Mouse (Mus musculus): ENCODE measurements around the gene Foxc2. TPM values are rescaled to one million over a fixed set of nuclear protein-coding genes. Genes with fewer than 3 reads are reported as not detected.

Foxc2 gene
- polyA plus RNA-seq, 1 experiment from 2014 or later, result 0.80 TPM

DNA sequence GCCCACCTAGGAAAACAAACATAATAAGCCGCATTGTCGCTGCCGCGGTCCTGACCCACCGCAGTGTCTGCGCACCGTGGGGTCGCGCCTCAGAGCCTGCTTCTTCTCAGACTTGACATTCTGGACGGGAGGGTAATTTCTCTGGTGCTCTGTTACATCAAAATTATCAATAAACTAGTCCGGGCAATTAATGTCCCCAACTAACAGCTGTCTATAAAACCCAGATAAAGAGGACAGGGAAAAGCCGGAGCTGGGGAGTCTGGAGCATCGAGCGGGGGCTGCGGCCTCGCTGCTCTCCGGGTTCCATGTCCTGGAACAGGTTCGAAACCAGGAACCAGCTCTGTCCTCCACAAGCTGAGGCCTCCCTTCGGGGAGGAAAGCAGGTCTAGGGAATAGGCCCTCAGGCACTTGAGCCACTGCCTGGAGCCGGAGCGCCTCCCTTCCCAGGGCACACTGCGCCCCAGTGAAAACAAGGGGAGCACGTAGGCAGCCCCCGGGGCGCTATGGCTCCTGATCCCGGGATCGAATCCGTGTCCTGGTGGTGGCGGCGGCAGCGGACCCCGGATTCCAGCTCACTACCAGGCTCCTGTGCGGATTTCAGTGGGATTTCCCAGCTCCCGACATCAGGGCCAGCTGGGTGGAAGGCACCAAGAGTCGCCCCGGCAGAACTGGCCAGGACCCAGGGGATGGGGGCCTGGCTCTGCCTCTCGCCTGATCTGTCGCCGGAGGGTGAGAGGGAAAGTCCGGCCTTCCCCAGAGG is 26.9 kb upstream of the Foxc2 start:
- Histone ChIP-seq H3K9ac (peak overlapping the region; percentile 66), H3K27me3 (replicated peaks) (peaks cover 70% of the 10 kb centered on the region), H3K36me3 (no peaks in the 10 kb centered on the region), H3K9me3 (no peaks in the 10 kb centered on the region), H3K4me2 (replicated peaks) (peak overlapping the region; percentile 87), H3K27ac (peak overlapping the region; percentile 67), H3K4me1 (replicated peaks) (peaks cover 17% of the 10 kb centered on the region), H3K4me3 (replicated peaks) (peak overlapping the region; percentile 68)
- ATAC-seq, result no peak
- 5% methylated on average over 40 of the region's 40 CpGs for WGBS

DNA sequence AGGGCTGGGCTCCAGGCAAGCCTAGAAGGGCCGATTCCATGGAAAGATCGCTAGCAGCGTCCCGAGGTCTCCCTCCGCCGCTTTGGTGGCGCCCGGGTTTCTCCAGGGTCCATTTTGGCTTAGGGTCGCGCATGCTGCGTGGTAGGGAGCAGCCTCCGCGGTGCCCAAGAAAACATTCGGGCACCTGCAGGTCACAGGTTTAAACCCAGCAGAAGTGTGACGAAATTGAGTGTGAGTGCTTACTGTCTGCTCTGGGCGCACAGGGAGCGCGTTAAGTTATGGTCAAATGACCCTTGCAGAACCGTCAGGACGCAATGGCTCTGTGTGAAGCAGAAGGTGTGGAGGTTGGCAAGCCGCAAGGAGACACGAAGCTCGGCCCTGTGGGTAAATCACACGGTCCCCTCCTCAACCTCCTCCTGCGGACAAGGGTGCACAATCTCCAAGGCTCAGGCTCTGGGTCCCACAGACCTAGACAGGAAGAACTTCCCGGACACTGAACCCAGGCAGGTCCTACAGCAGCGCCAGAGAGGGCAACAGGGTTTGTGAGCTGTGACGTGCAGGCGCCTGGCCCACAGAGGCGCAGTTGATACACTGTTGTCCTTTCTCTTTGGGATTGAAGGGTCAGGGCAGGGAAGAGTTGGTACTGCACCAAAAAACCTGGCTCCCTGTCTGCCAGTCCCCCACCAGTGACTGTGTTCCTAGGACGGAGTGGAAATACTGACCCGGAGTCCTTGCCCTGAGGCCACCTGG is 26.2 kb upstream of the Foxc2 start:
- ATAC-seq, result no peak
- no peaks in the 10 kb centered on the region for H3K9me3 ChIP-seq
- H3K27ac ChIP-seq, result peak overlapping the region; percentile 67
- no peaks in the 10 kb centered on the region for H3K36me3 ChIP-seq
- peak overlapping the region; percentile 87 for H3K4me2 ChIP-seq (replicated peaks)
- 6% methylated on average over 32 of the region's 32 CpGs for WGBS
- peak overlapping the region; percentile 68 for H3K4me3 ChIP-seq (replicated peaks)
- peaks cover 15% of the 10 kb centered on the region for H3K4me1 ChIP-seq (replicated peaks)
- peak overlapping the region; percentile 66 for H3K9ac ChIP-seq
- H3K27me3 ChIP-seq (replicated peaks), result peaks cover 63% of the 10 kb centered on the region

DNA sequence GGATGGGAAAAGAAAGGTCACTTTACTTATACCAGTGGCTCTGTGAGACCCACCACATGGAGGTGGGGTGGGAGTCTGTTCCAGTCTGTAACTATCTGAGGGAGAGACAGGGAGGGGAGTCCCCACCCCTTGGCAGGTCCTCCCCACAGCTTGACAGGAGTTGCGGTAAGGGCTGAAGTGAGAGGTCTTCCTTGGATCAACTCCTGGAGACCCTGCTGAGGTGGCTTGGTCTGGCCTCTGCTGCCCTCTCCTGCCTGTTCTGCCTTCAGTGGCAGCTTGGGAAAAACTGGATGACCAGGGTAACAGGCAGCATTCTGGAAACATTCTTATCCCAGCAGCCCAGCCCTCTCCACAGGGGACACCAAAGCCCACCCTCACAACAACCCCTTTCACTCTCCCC is 25.3 kb upstream of the Foxc2 start:
- Histone ChIP-seq H3K4me3 (replicated peaks) (peak overlapping the region; percentile 6; the same call in 1 of the 2 replicates), H3K9me3 (no peaks in the 10 kb centered on the region), H3K36me3 (no peaks in the 10 kb centered on the region), H3K4me2 (replicated peaks) (peak overlapping the region; percentile 87), H3K27me3 (replicated peaks) (peaks cover 54% of the 10 kb centered on the region), H3K9ac (peak overlapping the region; percentile 30; the same call in 1 of the 2 replicates), H3K4me1 (replicated peaks) (peaks cover 15% of the 10 kb centered on the region), H3K27ac (peak overlapping the region; percentile 36)
- ATAC-seq, result no peak
- WGBS, result 0% methylated on average over 1 of the region's 1 CpGs

DNA sequence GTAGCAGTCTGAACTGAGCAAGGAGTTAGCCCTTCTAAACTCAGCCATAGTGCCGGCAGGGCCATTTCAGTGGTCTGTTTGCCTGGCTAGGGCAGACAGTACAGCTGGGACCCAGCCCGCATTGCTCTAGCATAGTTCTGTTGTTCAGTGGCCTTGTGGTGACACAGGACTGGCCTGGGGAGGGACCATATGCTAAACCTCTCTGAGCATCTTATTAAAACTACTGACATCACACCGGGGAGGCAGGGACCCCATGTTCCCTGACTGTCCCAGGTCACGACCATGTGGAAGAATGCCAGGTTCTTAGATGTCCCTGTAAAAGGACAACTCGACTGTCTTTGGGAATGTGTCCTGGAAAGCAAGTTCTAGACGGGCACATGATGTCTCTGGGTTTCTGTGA is 23.8 kb upstream of the Foxc2 start:
- Histone ChIP-seq H3K9me3 (no peaks in the 10 kb centered on the region), H3K36me3 (peaks cover 1% of the 10 kb centered on the region; the same call in 1 of the 2 replicates), H3K4me1 (replicated peaks) (peaks cover 15% of the 10 kb centered on the region), H3K9ac (no peak overlapping the region), H3K27me3 (replicated peaks) (peaks cover 41% of the 10 kb centered on the region), H3K27ac (peak overlapping the region; percentile 51), H3K4me2 (replicated peaks) (peak overlapping the region; percentile 30), H3K4me3 (replicated peaks) (no peak overlapping the region)
- 23% methylated on average over 6 of the region's 6 CpGs for WGBS
- ATAC-seq, result peak; percentile 15; the same call in 1 of the 2 replicates

DNA sequence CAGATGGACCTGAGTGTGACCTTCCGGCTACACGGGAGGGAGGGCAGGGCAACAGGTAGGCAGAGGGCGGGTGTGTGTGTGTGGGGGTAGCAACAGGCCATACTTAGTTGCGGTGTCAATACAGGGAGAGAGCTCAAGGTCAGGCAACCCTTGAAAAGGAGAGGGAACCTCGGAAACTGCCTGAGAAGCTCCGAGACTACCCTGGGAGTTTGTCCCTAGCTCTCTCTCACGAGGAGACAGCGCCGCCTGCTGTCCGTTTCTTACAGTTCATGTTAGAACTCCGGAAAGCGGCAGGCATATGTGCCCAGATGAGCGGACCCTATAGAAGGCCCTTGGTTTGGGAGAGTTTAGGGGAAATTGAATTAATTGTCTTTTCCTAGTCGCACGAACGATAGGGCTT is 23.3 kb upstream of the Foxc2 start:
- ATAC-seq, result peak; percentile 69
- Histone ChIP-seq H3K4me3 (replicated peaks) (no peak overlapping the region), H3K27me3 (replicated peaks) (peaks cover 37% of the 10 kb centered on the region), H3K9ac (no peak overlapping the region), H3K27ac (peak overlapping the region; percentile 51; the same call in 1 of the 2 replicates), H3K9me3 (no peaks in the 10 kb centered on the region), H3K4me2 (replicated peaks) (peak overlapping the region; percentile 30), H3K36me3 (peaks cover 4% of the 10 kb centered on the region; the same call in 1 of the 2 replicates), H3K4me1 (replicated peaks) (peaks cover 15% of the 10 kb centered on the region)
- WGBS, result 1% methylated on average over 16 of the region's 16 CpGs

DNA sequence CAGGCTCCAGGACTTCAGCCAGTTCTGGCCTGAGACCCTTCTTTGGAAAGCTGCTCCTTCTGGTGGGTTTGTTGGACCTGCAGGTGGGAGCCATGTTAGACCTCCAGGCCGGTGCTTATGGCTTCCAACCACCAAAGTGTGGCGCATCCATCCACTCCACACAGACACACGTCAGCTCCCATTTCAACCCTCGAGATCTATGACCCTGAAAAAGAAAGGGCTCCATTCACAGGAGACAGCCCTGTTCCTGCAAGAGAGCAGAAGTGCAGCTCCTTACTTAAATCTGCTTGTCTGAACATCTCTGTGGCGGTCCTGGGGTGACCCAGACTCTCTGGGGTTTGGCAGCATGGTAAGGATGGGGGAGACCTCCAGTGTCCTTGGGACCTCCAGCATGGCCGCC is 22.5 kb upstream of the Foxc2 start:
- 63% methylated on average over 6 of the region's 6 CpGs for WGBS

DNA sequence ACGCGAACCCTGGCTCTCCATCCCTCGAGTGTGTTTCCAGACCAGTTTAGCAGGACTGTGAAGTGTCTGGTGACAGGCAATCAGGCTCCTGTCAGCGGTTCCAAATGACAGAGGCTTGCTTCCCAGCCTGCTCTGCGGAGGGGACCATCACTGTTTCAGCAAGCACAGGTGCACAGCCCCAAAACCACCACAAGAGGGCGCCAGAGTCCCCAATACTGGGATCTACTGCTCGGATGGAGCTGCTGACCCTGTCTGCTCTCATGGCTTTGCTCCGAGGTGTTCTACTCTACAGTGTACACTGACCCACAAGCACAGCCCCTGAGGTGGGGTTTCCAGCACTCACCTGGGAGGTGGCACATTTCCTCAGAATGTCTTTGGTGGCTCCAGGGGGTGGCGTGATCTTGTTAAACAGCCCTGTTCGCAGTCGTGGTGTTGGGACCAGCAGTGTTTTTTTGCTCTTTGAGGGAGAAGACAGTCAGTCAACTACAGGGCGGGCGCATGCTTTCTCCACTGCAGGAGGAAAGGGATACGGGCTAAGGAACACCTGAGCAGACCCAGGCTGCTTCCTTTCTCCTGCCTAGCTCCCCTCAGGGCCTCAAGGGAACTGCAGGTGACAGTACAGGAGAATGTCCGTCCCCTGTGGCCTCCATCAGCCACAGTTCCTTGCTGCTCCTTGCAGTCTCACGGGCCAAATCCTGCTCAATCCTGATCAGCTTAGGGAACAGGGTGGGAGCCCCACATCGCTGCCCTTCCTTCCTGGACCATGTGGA is 11.7 kb upstream of the Foxc2 start:
- no peaks in the 10 kb centered on the region for H3K9me3 ChIP-seq
- WGBS, result 51% methylated on average over 17 of the region's 17 CpGs
- peaks cover 40% of the 10 kb centered on the region for H3K36me3 ChIP-seq
- H3K27me3 ChIP-seq (replicated peaks), result no peaks in the 10 kb centered on the region
- no peak overlapping the region for H3K4me3 ChIP-seq (replicated peaks)
- no peak overlapping the region for H3K27ac ChIP-seq
- no peak overlapping the region for H3K4me2 ChIP-seq (replicated peaks)
- peaks cover 15% of the 10 kb centered on the region for H3K4me1 ChIP-seq (replicated peaks)
- peak; percentile 5; the same call in 1 of the 2 replicates for ATAC-seq
- no peak overlapping the region for H3K9ac ChIP-seq

More for the DNA sequence above, 22.5 kb upstream of the Foxc2 start:
- H3K36me3 ChIP-seq, result peaks cover 7% of the 10 kb centered on the region
- peaks cover 15% of the 10 kb centered on the region for H3K4me1 ChIP-seq (replicated peaks)
- H3K9ac ChIP-seq, result no peak overlapping the region
- H3K4me2 ChIP-seq (replicated peaks), result no peak overlapping the region
- no peaks in the 10 kb centered on the region for H3K9me3 ChIP-seq
- peaks cover 37% of the 10 kb centered on the region for H3K27me3 ChIP-seq (replicated peaks)
- ATAC-seq, result no peak
- H3K4me3 ChIP-seq (replicated peaks), result no peak overlapping the region
- H3K27ac ChIP-seq, result no peak overlapping the region

DNA sequence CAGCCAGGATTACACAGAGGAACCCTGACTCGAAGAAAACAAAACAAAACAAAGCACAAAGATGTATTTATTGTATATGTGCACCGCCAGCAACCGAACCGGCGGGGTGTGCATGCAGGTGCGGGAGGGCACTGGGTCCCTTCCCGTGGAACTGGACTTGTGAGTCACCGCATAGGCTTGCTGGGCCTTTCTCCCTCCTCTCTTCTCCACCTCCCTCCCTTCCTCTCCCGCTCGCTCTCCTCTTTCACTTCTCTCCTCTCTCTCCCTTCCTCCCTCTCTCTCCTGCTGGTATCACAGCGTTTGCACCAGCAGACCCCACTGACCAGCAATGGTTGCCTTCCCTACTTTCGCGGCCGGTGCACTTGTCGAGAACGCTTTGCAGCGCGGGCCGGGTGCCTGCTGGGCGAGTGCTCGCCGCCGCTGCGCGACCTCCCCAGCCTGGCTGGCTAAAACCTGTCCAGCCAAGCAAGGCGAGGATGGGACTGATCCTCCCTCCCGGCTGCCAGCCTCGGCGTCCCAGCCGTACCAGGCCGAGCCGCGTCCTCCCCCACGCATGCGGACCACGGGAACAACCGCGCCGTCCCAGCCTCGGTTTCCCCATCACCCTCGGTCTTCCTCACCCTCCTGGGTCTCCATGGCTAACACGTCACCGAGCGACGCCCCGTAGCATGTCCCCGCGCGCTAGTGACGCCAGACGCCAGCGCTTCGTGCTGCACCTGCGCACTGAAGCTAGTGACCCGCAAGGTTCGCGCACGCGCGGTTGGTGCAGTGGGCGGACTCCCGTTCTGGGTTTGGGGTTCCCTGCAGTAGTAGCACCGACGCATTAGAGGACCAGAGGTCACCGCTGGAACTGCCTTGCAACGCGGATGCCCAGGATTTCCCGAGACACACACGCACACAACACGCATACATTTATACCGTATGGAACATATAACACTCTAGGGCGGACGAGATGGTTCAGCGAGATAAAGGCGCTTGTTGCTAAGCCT is 8.0 kb upstream of the Foxc2 start, which contains the start of gene Mthfsd:
Gene Mthfsd, minus strand, starts transcription at position 725 of the 989 bp plus-strand sequence.
- WGBS, result under 1% methylated on average over 75 of the region's 75 CpGs
- H3K9me3 ChIP-seq, result no peaks in the 10 kb centered on the region
- peaks cover 14% of the 10 kb centered on the region for H3K36me3 ChIP-seq
- no peaks in the 10 kb centered on the region; the same call in 1 of the 2 replicates for H3K27me3 ChIP-seq (replicated peaks)
- peak within 1 kb of the TSS; percentile 87 for H3K9ac ChIP-seq
- H3K4me2 ChIP-seq (replicated peaks), result peak within 1 kb of the TSS; percentile 85
- ATAC-seq, result peak; percentile 95
- peak within 1 kb of the TSS; percentile 90 for H3K4me3 ChIP-seq (replicated peaks)
- peaks cover 15% of the 10 kb centered on the region for H3K4me1 ChIP-seq (replicated peaks)
- H3K27ac ChIP-seq, result peak within 1 kb of the TSS; percentile 77

DNA sequence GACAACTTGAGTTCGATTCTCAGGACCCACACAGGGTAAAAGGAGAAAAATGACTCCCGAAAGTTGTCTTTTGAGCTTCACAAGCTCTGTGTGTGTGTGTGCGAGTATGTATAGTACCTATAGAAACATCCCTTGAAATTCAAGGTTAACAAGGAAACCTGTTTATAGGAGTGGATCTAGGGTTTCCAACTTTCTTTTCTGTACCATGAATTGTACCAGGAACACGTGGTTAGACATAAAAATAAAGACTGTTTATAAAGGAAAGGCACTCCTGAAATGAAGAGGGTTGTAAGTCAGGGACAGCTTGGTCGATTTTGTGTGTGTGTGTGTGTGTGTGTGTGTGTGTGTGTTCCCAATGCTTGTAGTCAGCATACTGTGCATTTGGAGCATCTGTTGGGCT is 7.3 kb upstream of the Foxc2 start:
- peak overlapping the region; percentile 85 for H3K4me2 ChIP-seq (replicated peaks)
- peak overlapping the region; percentile 90 for H3K4me3 ChIP-seq (replicated peaks)
- WGBS, result 11% methylated on average over 5 of the region's 5 CpGs
- peaks cover 9% of the 10 kb centered on the region for H3K36me3 ChIP-seq
- peaks cover 3% of the 10 kb centered on the region for H3K27me3 ChIP-seq (replicated peaks)
- no peak overlapping the region for H3K27ac ChIP-seq
- H3K9ac ChIP-seq, result peak overlapping the region; percentile 87
- peaks cover 15% of the 10 kb centered on the region for H3K4me1 ChIP-seq (replicated peaks)
- H3K9me3 ChIP-seq, result no peaks in the 10 kb centered on the region
- no peak for ATAC-seq

DNA sequence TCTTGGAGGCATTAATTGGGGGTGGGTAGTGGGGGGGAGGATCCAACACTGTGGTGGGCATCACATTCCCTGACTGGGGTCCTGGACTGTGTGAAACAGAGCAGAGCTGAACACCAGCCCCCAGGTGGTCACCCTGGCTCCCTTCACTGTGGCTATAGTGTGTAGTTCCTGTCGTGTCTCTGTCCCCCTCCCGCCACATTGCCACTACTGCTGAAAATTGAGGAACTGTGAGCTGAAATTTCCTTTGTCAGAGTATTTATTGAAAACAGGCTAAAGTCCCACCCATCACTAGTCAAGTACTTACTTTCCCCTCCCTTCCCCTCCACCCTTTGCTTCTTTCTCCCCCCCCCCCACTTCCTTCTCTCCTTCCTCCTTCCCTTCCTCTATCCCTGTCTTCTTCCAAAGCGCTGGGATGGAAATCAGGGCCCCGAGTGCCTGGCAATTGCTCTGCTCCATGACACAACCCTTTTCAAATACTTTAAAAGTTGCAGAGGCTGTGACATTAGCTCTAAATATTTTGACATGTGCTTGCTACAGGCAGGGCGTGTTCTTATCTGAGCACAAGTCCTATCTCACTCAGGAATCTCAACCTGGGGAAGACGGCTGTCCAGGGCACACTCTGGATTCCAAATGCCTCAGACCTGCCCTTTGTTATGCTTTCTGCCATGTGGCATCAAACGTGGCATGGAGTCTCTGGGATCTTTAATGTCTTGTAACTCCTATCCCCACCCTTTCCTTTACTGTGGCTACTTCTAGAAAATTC is 4.6 kb upstream of the Foxc2 start:
- 30% methylated on average over 7 of the region's 7 CpGs for WGBS
- H3K27me3 ChIP-seq (replicated peaks), result peaks cover 27% of the 10 kb centered on the region
- no peaks in the 10 kb centered on the region for H3K9me3 ChIP-seq
- H3K4me2 ChIP-seq (replicated peaks), result no peak overlapping the region
- H3K9ac ChIP-seq, result no peak overlapping the region
- 0 out of 2 replicates have a peak, but pooled peaks cover 2% of the 10 kb centered on the region for H3K36me3 ChIP-seq
- peaks cover 16% of the 10 kb centered on the region for H3K4me1 ChIP-seq (replicated peaks)
- H3K27ac ChIP-seq, result no peak overlapping the region
- no peak for ATAC-seq
- no peak overlapping the region for H3K4me3 ChIP-seq (replicated peaks)

Measured in intestine, embryonic 15.5 days (tissue).